Mouse (Mus musculus): ENCODE data around the gene Mab21l3.

DNA sequence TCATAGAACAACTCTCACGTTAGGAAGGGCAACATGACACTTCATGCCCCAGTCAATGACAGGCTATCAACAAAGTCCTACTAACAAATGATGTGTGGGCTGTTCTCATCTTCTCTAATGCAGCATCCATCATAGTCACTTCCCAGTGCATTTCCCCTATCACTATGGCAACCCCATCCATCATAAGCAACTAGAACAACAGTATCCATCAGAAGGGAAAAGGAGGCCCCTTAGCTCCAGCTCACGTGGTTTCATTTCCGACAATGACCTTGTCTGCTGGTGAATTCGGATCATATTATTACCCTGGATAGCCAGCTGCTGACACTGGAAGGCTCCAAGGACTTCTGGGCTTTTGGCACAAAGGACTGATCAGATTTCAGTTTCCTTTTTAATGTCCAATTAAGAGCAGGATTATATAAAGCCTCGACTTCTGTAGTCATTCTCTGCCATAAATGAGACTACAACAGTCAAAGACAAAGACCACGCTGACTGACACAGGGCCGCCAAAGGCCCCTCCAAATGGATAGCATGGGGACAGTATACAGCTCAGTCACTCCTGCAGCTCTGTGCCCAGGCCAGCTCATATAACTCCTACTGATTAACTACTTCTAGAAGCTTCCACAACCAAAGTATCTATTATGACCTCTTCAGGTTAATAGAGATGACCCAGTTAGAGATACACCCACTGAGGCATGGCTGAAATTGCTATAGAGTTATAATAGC lies 6.2 kb downstream of the Mab21l3 start:
- TF ChIP-seq MAFK (IDR thresholded peaks at IDR 0.05; ENCODE audit: insufficient read depth, low read depth, low read length) (no peak), ZNF384 (IDR thresholded peaks at IDR 0.05; ENCODE audit: low read depth, low read length) (no peak)

All from ES-E14 (cell line).